Mouse (Mus musculus): ENCODE data around the gene E2f4.

GRCm38 (mm10) chr8:105259721-105260320 lies 37.6 kb upstream of the E2f4 start:
- TF ChIP-seq CTCF (IDR thresholded peaks at IDR 0.05; ENCODE audit: borderline replicate concordance, control insufficient read depth, extremely low read depth, insufficient read depth, low read length, poor library complexity) (peak; percentile 100), POLR2A (IDR thresholded peaks at IDR 0.05; ENCODE audit: control insufficient read depth, extremely low read depth, insufficient read depth, low read length, poor library complexity) (no peak)

Data from thymus, adult 2 months (tissue).